Mouse (Mus musculus): ENCODE results near the gene Kcnq1.

GRCm38 (mm10) chr7:143313572-143314319, 207.6 kb downstream of the Kcnq1 start:
- TF ChIP-seq CTCF (conservative IDR thresholded peaks at IDR 0.05; ENCODE audit: low read length) (no peak), POU5F1 (IDR thresholded peaks at IDR 0.05; ENCODE audit: borderline replicate concordance, low read length) (no peak)
